Mouse (Mus musculus): ENCODE results near the gene Zfp941. TPM values are rescaled to one million over a fixed set of nuclear protein-coding genes. Genes with fewer than 3 reads are reported as not detected.
"Not testable (repeated sequence)": the region's sequence is repeated elsewhere in the genome, so short reads cannot be mapped to it uniquely, and the experiment has no call there.

Zfp941 gene
- polyA plus RNA-seq, 1 experiment from 2014 or later, result 32.3 TPM

DNA sequence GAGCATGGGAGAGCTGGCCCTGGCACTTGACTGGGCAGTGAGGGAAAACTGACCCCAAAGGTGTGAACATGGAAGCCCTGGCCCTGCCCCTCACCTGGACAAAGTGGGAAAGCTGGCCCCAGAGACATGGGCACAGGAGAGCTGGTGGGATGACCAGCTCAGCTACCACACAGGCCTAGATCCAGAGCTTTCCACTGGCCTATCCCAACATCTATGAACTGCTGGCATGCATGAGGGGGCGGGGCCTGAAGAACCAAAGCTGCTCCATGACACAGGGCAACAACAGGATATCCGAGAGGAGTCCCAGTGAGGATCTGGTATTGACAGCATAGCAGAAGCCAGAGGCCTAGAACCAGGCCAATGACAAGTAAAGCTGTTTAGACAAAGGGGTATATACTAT is 23.8 kb downstream of the Zfp941 start:
- ATAC-seq, result no peak
- Histone ChIP-seq H3K4me2 (ENCODE audit: low read length) (no peak overlapping the region), H3K9ac (ENCODE audit: low read depth, low read length) (no peak overlapping the region), H3K36me3 (ENCODE audit: control insufficient read depth, insufficient read depth, low read length) (no peaks in the 10 kb centered on the region), H3K4me3 (ENCODE audit: low read length) (no peak overlapping the region), H3K4me1 (ENCODE audit: control insufficient read depth, insufficient read depth, low read depth, low read length) (no peaks in the 10 kb centered on the region), H3K27ac (ENCODE audit: low read depth, low read length) (no peak overlapping the region), H3K27me3 (replicated peaks; ENCODE audit: control insufficient read depth, insufficient read depth, low read length) (no peaks in the 10 kb centered on the region), H3K9me3 (ENCODE audit: control insufficient read depth, low read length) (no peaks in the 10 kb centered on the region)
- 71% methylated on average over 2 of the region's 2 CpGs for WGBS

DNA sequence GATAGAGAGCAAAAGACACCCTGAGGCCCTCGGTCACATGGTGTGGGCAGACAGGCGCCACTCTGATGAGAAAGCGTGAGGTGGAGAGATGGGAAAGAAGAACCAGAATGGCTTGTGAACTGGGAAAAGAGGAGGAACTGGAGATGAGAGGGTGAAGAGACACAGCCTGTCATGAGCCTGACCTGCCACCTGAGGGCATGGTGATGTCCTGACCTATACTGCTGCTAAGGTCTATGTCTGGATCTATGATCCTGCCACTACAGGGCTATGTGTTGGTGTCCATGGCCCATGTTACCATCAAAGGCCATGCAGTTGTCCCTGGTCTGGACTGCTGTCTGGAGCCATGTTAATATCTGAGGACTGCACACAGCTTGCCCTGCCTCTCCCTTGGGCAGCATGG is 24.4 kb downstream of the Zfp941 start:
- no peak for ATAC-seq
- no peak overlapping the region for H3K27ac ChIP-seq (ENCODE audit: low read depth, low read length)
- no peaks in the 10 kb centered on the region for H3K36me3 ChIP-seq (ENCODE audit: control insufficient read depth, insufficient read depth, low read length)
- H3K27me3 ChIP-seq (replicated peaks; ENCODE audit: control insufficient read depth, insufficient read depth, low read length), result no peaks in the 10 kb centered on the region
- H3K4me2 ChIP-seq (ENCODE audit: low read length), result no peak overlapping the region
- WGBS, result 93% methylated on average over 3 of the region's 3 CpGs
- H3K9ac ChIP-seq (ENCODE audit: low read depth, low read length), result no peak overlapping the region
- H3K9me3 ChIP-seq (ENCODE audit: control insufficient read depth, low read length), result no peaks in the 10 kb centered on the region
- no peaks in the 10 kb centered on the region for H3K4me1 ChIP-seq (ENCODE audit: control insufficient read depth, insufficient read depth, low read depth, low read length)
- H3K4me3 ChIP-seq (ENCODE audit: low read length), result no peak overlapping the region

DNA sequence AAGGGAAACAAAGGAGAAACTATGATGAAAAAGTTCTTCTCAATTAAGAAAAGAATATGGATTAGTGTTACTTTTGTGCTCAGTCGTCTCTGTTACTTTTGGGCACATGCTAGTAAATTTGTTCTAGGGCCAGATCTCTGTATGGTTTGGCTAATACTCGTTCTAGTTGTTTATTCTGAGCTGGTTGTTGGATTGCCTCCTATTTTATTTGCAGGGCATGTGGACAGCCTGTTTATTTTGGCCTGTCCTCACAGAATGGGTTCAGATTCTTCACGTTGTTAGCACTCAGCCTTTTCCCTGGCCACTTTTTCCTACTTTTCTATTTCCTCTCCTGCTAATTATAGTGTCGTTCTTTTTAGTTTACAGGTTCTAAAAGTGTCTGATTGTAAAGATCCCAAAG is 28.4 kb downstream of the Zfp941 start:
- Histone ChIP-seq H3K36me3 (ENCODE audit: control insufficient read depth, insufficient read depth, low read length) (no peaks in the 10 kb centered on the region), H3K4me1 (ENCODE audit: control insufficient read depth, insufficient read depth, low read depth, low read length) (no peaks in the 10 kb centered on the region), H3K27me3 (replicated peaks; ENCODE audit: control insufficient read depth, insufficient read depth, low read length) (no peaks in the 10 kb centered on the region), H3K4me2 (ENCODE audit: low read length) (no peak overlapping the region), H3K9ac (ENCODE audit: low read depth, low read length) (no peak overlapping the region), H3K27ac (ENCODE audit: low read depth, low read length) (no peak overlapping the region), H3K4me3 (ENCODE audit: low read length) (no peak overlapping the region), H3K9me3 (ENCODE audit: control insufficient read depth, low read length) (no peaks in the 10 kb centered on the region)
- ATAC-seq, result no peak
- WGBS, result 79% methylated on average over 4 of the region's 4 CpGs

DNA sequence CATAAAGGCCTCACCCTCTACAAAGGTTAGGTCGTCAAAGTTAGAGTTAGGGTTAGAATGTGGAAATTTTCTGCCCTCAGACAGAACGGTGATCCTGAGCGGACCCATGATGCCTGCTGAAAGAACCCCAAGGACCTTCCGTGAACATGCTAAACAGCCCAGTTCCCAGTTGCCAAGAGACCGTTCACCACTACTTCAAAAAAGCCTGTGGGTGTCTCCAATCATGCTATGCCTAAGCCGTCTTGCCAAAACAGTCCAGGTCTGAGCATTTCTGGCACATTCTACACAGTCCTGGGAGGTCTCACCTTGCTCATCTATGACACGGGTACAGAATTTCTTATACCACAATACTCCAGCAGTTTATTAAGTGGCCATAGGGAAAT is 33.9 kb downstream of the Zfp941 start:
- H3K27me3 ChIP-seq (replicated peaks; ENCODE audit: control insufficient read depth, insufficient read depth, low read length), result no peaks in the 10 kb centered on the region
- no peaks in the 10 kb centered on the region for H3K9me3 ChIP-seq (ENCODE audit: control insufficient read depth, low read length)
- no peaks in the 10 kb centered on the region for H3K36me3 ChIP-seq (ENCODE audit: control insufficient read depth, insufficient read depth, low read length)
- ATAC-seq, result no peak
- no peaks in the 10 kb centered on the region for H3K4me1 ChIP-seq (ENCODE audit: control insufficient read depth, insufficient read depth, low read depth, low read length)
- H3K4me3 ChIP-seq (ENCODE audit: low read length), result no peak overlapping the region
- no peak overlapping the region for H3K4me2 ChIP-seq (ENCODE audit: low read length)
- WGBS, result 87% methylated on average over 7 of the region's 7 CpGs
- no peak overlapping the region for H3K9ac ChIP-seq (ENCODE audit: low read depth, low read length)
- no peak overlapping the region for H3K27ac ChIP-seq (ENCODE audit: low read depth, low read length)

DNA sequence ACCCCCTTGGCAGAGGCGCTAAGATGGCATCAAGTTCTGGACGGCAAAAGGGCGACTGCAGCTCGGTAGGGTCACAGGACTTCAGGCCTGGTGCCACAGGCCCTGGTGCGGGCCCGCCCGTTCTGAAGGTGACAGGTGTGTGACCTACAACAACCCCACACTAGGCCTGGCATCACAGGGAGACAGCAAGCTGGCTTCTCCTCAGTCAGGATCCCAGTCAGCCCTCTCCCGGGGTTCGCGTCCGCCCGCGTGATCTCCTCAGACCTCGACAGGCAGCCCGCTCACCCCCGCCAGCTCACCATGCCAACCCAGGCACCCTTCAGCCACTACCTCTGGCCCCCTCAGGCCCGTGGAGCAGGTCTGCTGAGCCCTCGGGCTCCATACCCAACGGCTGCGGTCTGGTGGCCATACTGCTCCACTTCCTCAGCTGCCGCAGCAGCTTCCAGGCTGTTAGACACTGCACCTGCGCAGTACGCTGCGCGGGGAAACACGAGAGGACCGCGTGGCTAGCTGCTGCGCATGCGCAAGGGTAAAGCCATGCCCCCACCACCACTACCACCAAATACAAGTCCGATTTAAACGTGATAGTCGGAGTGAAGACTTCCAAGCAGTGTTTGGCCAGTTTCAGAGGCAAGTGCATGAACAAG is 34.4 kb downstream of the Zfp941 start, which contains the start of gene Syce1:
TSS of gene Syce1 (minus strand) at position 447 of the 647 bp plus-strand sequence.
- Histone ChIP-seq H3K27ac (ENCODE audit: low read depth, low read length) (no peak within 1 kb of the TSS), H3K36me3 (ENCODE audit: control insufficient read depth, insufficient read depth, low read length) (no peaks in the 10 kb centered on the region), H3K4me3 (ENCODE audit: low read length) (no peak within 1 kb of the TSS), H3K4me2 (ENCODE audit: low read length) (no peak within 1 kb of the TSS), H3K4me1 (ENCODE audit: control insufficient read depth, insufficient read depth, low read depth, low read length) (no peaks in the 10 kb centered on the region), H3K9me3 (ENCODE audit: control insufficient read depth, low read length) (no peaks in the 10 kb centered on the region), H3K9ac (ENCODE audit: low read depth, low read length) (no peak within 1 kb of the TSS), H3K27me3 (replicated peaks; ENCODE audit: control insufficient read depth, insufficient read depth, low read length) (no peaks in the 10 kb centered on the region)
- WGBS, result 85% methylated on average over 33 of the region's 33 CpGs
- ATAC-seq, result no peak

DNA sequence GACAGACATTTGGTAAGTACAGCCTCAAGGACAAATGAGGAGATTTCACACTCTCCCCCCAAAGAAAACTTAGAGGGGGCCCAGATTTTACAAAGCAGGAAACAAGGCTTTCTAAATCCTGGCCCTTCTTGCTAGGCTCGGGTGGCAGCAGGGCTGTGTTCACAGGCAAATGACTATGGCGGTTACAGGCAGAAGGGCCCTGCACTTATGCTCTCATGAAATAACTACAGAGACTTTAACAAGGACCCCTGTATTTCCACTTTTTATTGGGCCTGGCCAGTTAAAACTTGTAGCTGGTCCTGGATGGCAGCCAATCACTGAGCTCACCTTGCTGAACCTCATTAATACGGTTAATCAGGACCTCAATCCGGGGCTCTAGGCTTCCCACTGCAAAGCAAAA is 41.4 kb downstream of the Zfp941 start:
- no peak overlapping the region for H3K27ac ChIP-seq (ENCODE audit: low read depth, low read length)
- no peaks in the 10 kb centered on the region for H3K4me1 ChIP-seq (ENCODE audit: control insufficient read depth, insufficient read depth, low read depth, low read length)
- ATAC-seq, result no peak
- H3K27me3 ChIP-seq (replicated peaks; ENCODE audit: control insufficient read depth, insufficient read depth, low read length), result no peaks in the 10 kb centered on the region
- H3K9me3 ChIP-seq (ENCODE audit: control insufficient read depth, low read length), result no peaks in the 10 kb centered on the region
- no peak overlapping the region for H3K4me2 ChIP-seq (ENCODE audit: low read length)
- no peak overlapping the region for H3K9ac ChIP-seq (ENCODE audit: low read depth, low read length)
- no peaks in the 10 kb centered on the region for H3K36me3 ChIP-seq (ENCODE audit: control insufficient read depth, insufficient read depth, low read length)
- 86% methylated on average over 4 of the region's 4 CpGs for WGBS
- no peak overlapping the region for H3K4me3 ChIP-seq (ENCODE audit: low read length)

DNA sequence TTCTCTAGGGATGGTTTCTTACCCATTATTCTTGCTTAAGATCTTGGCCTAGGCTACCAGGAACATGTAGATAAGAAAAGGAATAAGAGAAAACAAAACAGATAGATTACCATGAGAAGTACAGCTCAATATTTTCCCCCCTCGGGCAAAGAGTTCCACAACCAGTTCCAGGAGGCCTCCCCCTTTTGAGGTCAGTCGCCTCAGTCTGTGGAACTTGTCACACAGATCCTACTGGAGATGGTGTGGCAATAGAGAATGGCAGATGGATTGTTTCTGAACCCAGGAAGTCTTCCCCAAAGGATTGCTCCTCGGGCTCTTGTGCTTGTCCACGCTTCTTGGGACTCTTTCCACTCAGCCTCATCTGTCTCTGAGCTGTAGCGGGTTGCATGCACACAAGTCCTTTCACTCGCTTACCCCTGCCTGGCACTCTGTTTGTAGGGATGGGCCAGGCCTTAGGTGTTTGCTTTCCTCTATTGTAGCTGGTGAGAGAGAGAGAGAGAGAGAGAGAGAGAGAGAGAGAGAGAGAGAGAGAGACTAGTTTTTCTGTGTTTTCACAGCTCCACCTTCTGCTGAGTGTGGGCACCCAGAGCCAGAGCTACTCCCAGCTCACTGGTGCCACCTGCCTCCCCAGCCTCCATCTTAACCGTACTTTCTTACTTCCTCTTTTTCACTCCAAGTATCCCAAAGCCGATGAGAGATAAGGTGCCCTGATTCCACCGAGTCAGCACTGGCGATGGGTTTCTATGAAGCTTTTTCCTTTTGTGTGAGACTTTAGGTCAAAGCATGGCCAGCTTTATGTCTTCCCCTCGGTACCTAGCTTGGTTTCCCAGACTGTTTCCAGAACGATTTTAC is 55.9 kb downstream of the Zfp941 start:
- H3K4me1 ChIP-seq (ENCODE audit: control insufficient read depth, insufficient read depth, low read depth, low read length), result no peaks in the 10 kb centered on the region
- H3K9me3 ChIP-seq (ENCODE audit: control insufficient read depth, low read length), result no peaks in the 10 kb centered on the region
- no peak overlapping the region for H3K27ac ChIP-seq (ENCODE audit: low read depth, low read length)
- H3K4me2 ChIP-seq (ENCODE audit: low read length), result no peak overlapping the region
- H3K4me3 ChIP-seq (ENCODE audit: low read length), result no peak overlapping the region
- WGBS, result 84% methylated on average over 12 of the region's 12 CpGs
- no peaks in the 10 kb centered on the region for H3K27me3 ChIP-seq (replicated peaks; ENCODE audit: control insufficient read depth, insufficient read depth, low read length)
- no peaks in the 10 kb centered on the region for H3K36me3 ChIP-seq (ENCODE audit: control insufficient read depth, insufficient read depth, low read length)
- no peak overlapping the region for H3K9ac ChIP-seq (ENCODE audit: low read depth, low read length)
- no peak for ATAC-seq

DNA sequence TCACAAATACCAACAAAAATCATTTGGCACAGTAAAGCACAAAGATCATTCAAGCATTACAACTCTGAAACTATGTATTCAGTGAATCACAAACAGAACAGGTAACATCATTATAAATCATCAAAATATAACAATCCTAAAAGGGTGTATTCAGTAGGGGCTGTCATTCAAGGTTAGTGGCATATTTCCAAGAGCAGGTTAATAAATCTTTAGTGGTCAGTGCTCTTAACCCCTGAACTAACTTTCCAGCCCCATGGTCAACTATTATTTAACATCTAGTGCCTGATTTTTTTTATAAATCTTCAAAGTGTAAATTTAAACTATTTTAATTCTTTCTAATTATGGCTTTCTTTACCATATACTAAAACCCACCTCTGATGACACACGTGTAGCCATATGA is 56.6 kb downstream of the Zfp941 start:
- 63% methylated on average over 1 of the region's 1 CpGs for WGBS
- H3K36me3 ChIP-seq (ENCODE audit: control insufficient read depth, insufficient read depth, low read length); H3K9ac ChIP-seq (ENCODE audit: low read depth, low read length); H3K4me3 ChIP-seq (ENCODE audit: low read length); H3K4me1 ChIP-seq (ENCODE audit: control insufficient read depth, insufficient read depth, low read depth, low read length); H3K4me2 ChIP-seq (ENCODE audit: low read length); H3K9me3 ChIP-seq (ENCODE audit: control insufficient read depth, low read length); H3K27me3 ChIP-seq (replicated peaks; ENCODE audit: control insufficient read depth, insufficient read depth, low read length); H3K27ac ChIP-seq (ENCODE audit: low read depth, low read length); ATAC-seq: not testable (repeated sequence)

DNA sequence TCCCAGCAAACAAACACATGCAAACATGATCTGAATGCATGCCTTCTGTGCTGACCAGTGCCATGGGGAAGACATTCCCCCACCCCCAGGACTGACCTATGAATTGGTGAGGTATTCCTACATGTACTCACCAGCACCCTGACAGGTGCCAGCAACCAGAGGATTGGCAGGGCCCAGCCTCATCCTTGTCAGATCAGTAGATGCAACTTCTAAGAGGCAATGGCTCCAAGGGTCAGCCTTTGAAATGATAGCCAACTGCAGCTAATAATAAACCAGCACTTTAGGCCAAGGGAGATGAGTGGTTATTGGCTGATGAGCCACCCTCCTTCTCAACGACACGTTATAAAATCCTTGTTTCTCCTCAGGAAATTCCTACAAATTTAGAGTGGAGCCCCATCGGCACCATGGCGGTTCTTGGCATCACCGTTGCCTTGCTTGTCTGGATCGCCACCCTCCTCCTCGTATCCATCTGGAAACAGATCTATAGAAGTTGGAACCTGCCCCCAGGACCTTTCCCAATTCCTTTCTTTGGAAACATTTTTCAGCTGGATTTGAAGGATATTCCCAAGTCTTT is 58.4 kb downstream of the Zfp941 start, which contains the start of gene Cyp2e1:
TSS of gene Cyp2e1 (plus strand) at position 293 of the 574 bp plus-strand sequence.
- Histone ChIP-seq H3K27me3 (replicated peaks; ENCODE audit: control insufficient read depth, insufficient read depth, low read length) (no peaks in the 10 kb centered on the region), H3K9ac (ENCODE audit: low read depth, low read length) (no peak within 1 kb of the TSS), H3K4me3 (ENCODE audit: low read length) (no peak within 1 kb of the TSS), H3K27ac (ENCODE audit: low read depth, low read length) (no peak within 1 kb of the TSS), H3K4me2 (ENCODE audit: low read length) (no peak within 1 kb of the TSS), H3K36me3 (ENCODE audit: control insufficient read depth, insufficient read depth, low read length) (no peaks in the 10 kb centered on the region), H3K4me1 (ENCODE audit: control insufficient read depth, insufficient read depth, low read depth, low read length) (no peaks in the 10 kb centered on the region), H3K9me3 (ENCODE audit: control insufficient read depth, low read length) (no peaks in the 10 kb centered on the region)
- no peak for ATAC-seq
- 89% methylated on average over 7 of the region's 7 CpGs for WGBS

Measured in hindbrain, embryonic 16.5 days (tissue).